ENCODE assay signal across 8 mouse cellular contexts in genomic region chr4:141545743-141546333, GRCm38 (mm10). TPM values are rescaled to one million over a fixed set of nuclear protein-coding genes. Genes with fewer than 3 reads are reported as not detected.
DNase-seq lines count a peak whose midpoint lies in the region; ATAC-seq and TF ChIP-seq lines count a peak whose summit lies in the region.

No protein-coding gene starts in this region.

- peaks cover 19% of the 10 kb centered on the region for H3K4me1 ChIP-seq in embryonic facial prominence, embryonic 13.5 days
- peaks cover 19% of the 10 kb centered on the region for H3K4me1 ChIP-seq in limb, embryonic 14.5 days (ENCODE audit: control insufficient read depth, insufficient read depth, low read length)
- no peaks in the 10 kb centered on the region for H3K4me1 ChIP-seq in midbrain, postnatal 0 days (ENCODE audit: insufficient read depth, low read length)

- H3K4me2 ChIP-seq in embryonic facial prominence, embryonic 13.5 days: peak overlapping the region; percentile 98
- H3K4me2 ChIP-seq in limb, embryonic 14.5 days (replicated peaks; ENCODE audit: low read depth, low read length, severe bottlenecking): peak overlapping the region; percentile 99
- peak overlapping the region; percentile 83 for H3K4me2 ChIP-seq in midbrain, postnatal 0 days (ENCODE audit: low read depth, low read length, poor library complexity, severe bottlenecking)

- ATAC-seq in embryonic facial prominence, embryonic 13.5 days (ENCODE audit: insufficient number of reproducible peaks, insufficient read depth, low FRiP score, low TSS enrichment, low read depth): peak; percentile 77
- peak; percentile 85 for ATAC-seq in limb, embryonic 14.5 days (ENCODE audit: low FRiP score, low read depth)
- ATAC-seq in midbrain, postnatal 0 days (ENCODE audit: low FRiP score): peak; percentile 83

- no peaks in the 10 kb centered on the region for H3K9me3 ChIP-seq in embryonic facial prominence, embryonic 13.5 days
- no peaks in the 10 kb centered on the region for H3K9me3 ChIP-seq in limb, embryonic 14.5 days (ENCODE audit: control insufficient read depth, low read length)
- H3K9me3 ChIP-seq in midbrain, postnatal 0 days (ENCODE audit: low read length): no peaks in the 10 kb centered on the region

- peak; percentile 84; the same call in 1 of the 2 replicates for TF ChIP-seq POLR2A in limb, embryonic 14.5 days (IDR thresholded peaks at IDR 0.05; ENCODE audit: borderline replicate concordance, extremely low read depth, insufficient read depth, insufficient read length)

- peak overlapping the region; percentile 100 for H3K27ac ChIP-seq in embryonic facial prominence, embryonic 13.5 days
- peak overlapping the region; percentile 100 for H3K27ac ChIP-seq in limb, embryonic 14.5 days (replicated peaks; ENCODE audit: low read depth, low read length)
- H3K27ac ChIP-seq in midbrain, postnatal 0 days (ENCODE audit: low read depth, low read length): peak overlapping the region; percentile 98

- peak overlapping the region; percentile 97 for H3K9ac ChIP-seq in embryonic facial prominence, embryonic 13.5 days
- peak overlapping the region; percentile 99 for H3K9ac ChIP-seq in limb, embryonic 14.5 days (ENCODE audit: low read depth, low read length, severe bottlenecking)
- peak overlapping the region; percentile 84 for H3K9ac ChIP-seq in midbrain, postnatal 0 days (replicated peaks; ENCODE audit: low read length, poor library complexity, severe bottlenecking)

- H3K36me3 ChIP-seq in embryonic facial prominence, embryonic 13.5 days: no peaks in the 10 kb centered on the region
- H3K36me3 ChIP-seq in limb, embryonic 14.5 days (ENCODE audit: control insufficient read depth, insufficient read depth, low read length): no peaks in the 10 kb centered on the region
- no peaks in the 10 kb centered on the region for H3K36me3 ChIP-seq in midbrain, postnatal 0 days (ENCODE audit: insufficient read depth, low read length)

- TF ChIP-seq CTCF in midbrain, postnatal 0 days (IDR thresholded peaks at IDR 0.05): no peak

- H3K27me3 ChIP-seq in embryonic facial prominence, embryonic 13.5 days: no peaks in the 10 kb centered on the region
- no peaks in the 10 kb centered on the region for H3K27me3 ChIP-seq in limb, embryonic 14.5 days (ENCODE audit: control insufficient read depth, insufficient read depth, low read length)
- no peaks in the 10 kb centered on the region for H3K27me3 ChIP-seq in midbrain, postnatal 0 days (ENCODE audit: insufficient read depth, low read length)

- WGBS in embryonic facial prominence, embryonic 13.5 days: under 1% methylated on average over 53 of the region's 56 CpGs
- 2% methylated on average over 36 of the region's 56 CpGs for whole genome bisulfite sequencing in limb, embryonic 14.5 days
- WGBS in midbrain, postnatal 0 days: under 1% methylated on average over 34 of the region's 56 CpGs

- peak overlapping the region; percentile 70 for H3K4me3 ChIP-seq in embryonic facial prominence, embryonic 13.5 days
- peak overlapping the region; percentile 84 for H3K4me3 ChIP-seq in limb, embryonic 14.5 days (replicated peaks; ENCODE audit: low read length)
- H3K4me3 ChIP-seq in midbrain, postnatal 0 days (ENCODE audit: low read depth, low read length): peak overlapping the region; percentile 48

- peak; percentile 98 for DNase-seq in 3134 (ENCODE audit: extremely low read depth, insufficient read length, low spot score)
- DNase-seq in adrenal gland, postnatal 36 days: peak; percentile 99 to 100
- peak; percentile 99 for DNase-seq in heart, adult 8-10 months (ENCODE audit: low spot score)
- peak; percentile 99 for DNase-seq in kidney, adult 9 months
- peak; percentile 98 for DNase-seq in limb, embryonic 14.5 days (ENCODE audit: low spot score)
- DNase-seq in midbrain, postnatal 0 days (ENCODE audit: low spot score): peak; percentile 99
- DNase-seq in spleen, postnatal 14 days (ENCODE audit: low spot score in 2 of 2): peak; percentile 99

RNA-seq across cellular contexts. Expression of gene Spen, which starts 7.4 kb away (rescaled TPM):
- total RNA-seq in adrenal gland, postnatal 36 days (2021): 10 to 100 TPM; 49.9 to 58.3 TPM
- polyA plus RNA-seq in embryonic facial prominence, embryonic 13.5 days (2015; fragmentation: Nextera tagmentation; extraction: Ambion mirVana): 11.6 and 12.7 TPM in 2 replicates
- total RNA-seq in heart, adult 8-10 months (2022): 10 to 100 TPM; 29.2 to 32.2 (median 30.1) TPM
- polyA plus RNA-seq in limb, embryonic 14.5 days (2012; rRNA removed): 15.9 and 16.2 TPM in 2 replicates
- 12.2 and 13.1 TPM in 2 replicates for polyA plus RNA-seq in limb, embryonic 14.5 days (2014; fragmentation: Nextera tagmentation; extraction: Ambion mirVana)
- 20.0 and 23.2 TPM in 2 replicates for total RNA-seq in midbrain, postnatal 0 days (2014; rRNA removed)
- 8.6 and 13.6 TPM in 2 replicates for polyA plus RNA-seq in midbrain, postnatal 0 days (2015; fragmentation: Nextera tagmentation; extraction: Ambion mirVana)

Comparison
In these comparisons a context has a peak if more than half of its experiments do, and no peak if none do; other contexts are left out.
1. Peak in every context shown above with its lines: DNase-seq, ATAC-seq, H3K4me3 ChIP-seq and H3K27ac ChIP-seq.